Mouse (Mus musculus): ENCODE results near the gene Fntb.

- TF ChIP-seq POLR2A (IDR thresholded peaks at IDR 0.05; ENCODE audit: low read depth, low read length) (no peak), CTCF (IDR thresholded peaks at IDR 0.05; ENCODE audit: borderline replicate concordance, insufficient read depth, low read length) (no peak)
Observed at GRCm38 (mm10) chr12:76819816-76820215, 54.4 kb downstream of the Fntb start.

Data from embryonic fibroblast, embryonic 13.5 days (primary cell).